Mouse (Mus musculus) hindbrain, embryonic 12.5 days (tissue): Measurements from ENCODE around the gene Homer3. TPM values are rescaled to one million over a fixed set of nuclear protein-coding genes. Genes with fewer than 3 reads are reported as not detected.

Experiments
- ATAC-seq: fragments of 200-750 bp; cut with Nextera tagmentation; 2 replicates; pipeline ENCODE4 v1.8.0; 2017; ENCODE audit warnings: moderate TSS enrichment; ENCODE audit not compliant: low FRiP score
- H3K27ac ChIP-seq: fragments of 300-500 bp; sonication (generic); 2 replicates; pipeline ENCODE4 v1.5.1; 2016; ENCODE audit warnings: mild to moderate bottlenecking
- H3K27me3 ChIP-seq: fragments of 300-500 bp; sonication (generic); 2 replicates; pipeline ENCODE4 v1.6.1; 2016; ENCODE audit warnings: mild to moderate bottlenecking
- H3K36me3 ChIP-seq: fragments of 300-500 bp; sonication (generic); 2 replicates; pipeline ENCODE4 v1.6.1; 2016; ENCODE audit warnings: mild to moderate bottlenecking
- H3K4me1 ChIP-seq: fragments of 300-500 bp; sonication (generic); 2 replicates; pipeline ENCODE4 v1.6.1; 2016
- H3K4me2 ChIP-seq: fragments of 300-500 bp; sonication (generic); replicated peaks from 2 replicates; pipeline ENCODE4 v1.6.1; 2016; ENCODE audit warnings: mild to moderate bottlenecking
- H3K4me3 ChIP-seq: fragments of 300-500 bp; sonication (generic); 2 replicates; pipeline ENCODE4 v1.5.1; 2016; ENCODE audit warnings: mild to moderate bottlenecking
- H3K9ac ChIP-seq: fragments of 300-500 bp; sonication (generic); 2 replicates; pipeline ENCODE4 v1.6.1; 2016; ENCODE audit warnings: mild to moderate bottlenecking, moderate library complexity
- H3K9me3 ChIP-seq: fragments of 300-500 bp; sonication (generic); replicated peaks from 2 replicates; pipeline ENCODE4 v1.6.1; 2016; ENCODE audit warnings: mild to moderate bottlenecking
- WGBS: fragments of 180-500 bp; shearing (Covaris S2); methylation state at CpG from one replicate; pipeline ENCODE4 v1.1.7; 2016; 5-methylcytosine and 5-hydroxymethylcytosine counted together
- polyA plus RNA-seq: library from polyadenylated mRNA; unstranded; fragments of >200 nt; fragmentation: Nextera tagmentation; extraction: Ambion mirVana; gene quantifications from 2 replicates; pipeline ENCODE4 v1.2.1, GENCODE M21; 2016

Homer3 gene
- 80.7 and 81.1 TPM in 2 replicates for polyA plus RNA-seq

GRCm38 (mm10) chr8:70282603-70283135 is at the start of gene Homer3:
TSS of gene Homer3 (plus strand) at chr8:70282827.
- H3K9me3 ChIP-seq = no peaks in the 10 kb centered on the region
- H3K27me3 ChIP-seq = no peaks in the 10 kb centered on the region
- peak within 1 kb of the TSS; percentile 62 for H3K27ac ChIP-seq
- WGBS = 2% methylated on average over 36 of the region's 36 CpGs
- H3K4me3 ChIP-seq = peak within 1 kb of the TSS; percentile 89
- H3K4me2 ChIP-seq = peak within 1 kb of the TSS; percentile 71
- peak; percentile 86 for ATAC-seq
- peak within 1 kb of the TSS; percentile 92 for H3K9ac ChIP-seq
- H3K36me3 ChIP-seq = peaks cover 27% of the 10 kb centered on the region
- peaks cover 18% of the 10 kb centered on the region for H3K4me1 ChIP-seq

- 8% methylated on average over 13 of the region's 13 CpGs for WGBS
- peak overlapping the region; percentile 92 for H3K27ac ChIP-seq
- H3K36me3 ChIP-seq = peaks cover 50% of the 10 kb centered on the region
Measured at GRCm38 (mm10) chr8:70233606-70234005, 49.0 kb upstream of the Homer3 start.

GRCm38 (mm10) chr8:70234080-70234780 is 48.4 kb upstream of the Homer3 start, which contains the start of the genes Sugp2 and Armc6:
TSS of gene Sugp2 (plus strand) at chr8:70234226.
TSS of gene Armc6 (minus strand) at chr8:70234466.
- WGBS = under 1% methylated on average over 66 of the region's 67 CpGs
- Histone ChIP-seq H3K4me2 (peak within 1 kb of the TSS; percentile 84), H3K27ac (peak within 1 kb of the TSS; percentile 92), H3K27me3 (no peaks in the 10 kb centered on the region), H3K36me3 (peaks cover 51% of the 10 kb centered on the region), H3K9me3 (no peaks in the 10 kb centered on the region), H3K4me3 (peak within 1 kb of the TSS; percentile 88), H3K9ac (peak within 1 kb of the TSS; percentile 88), H3K4me1 (peaks cover 25% of the 10 kb centered on the region)
- peak; percentile 96 for ATAC-seq

More at GRCm38 (mm10) chr8:70233606-70234005, 49.0 kb upstream of the Homer3 start:
- H3K4me1 ChIP-seq = peaks cover 25% of the 10 kb centered on the region
- peak overlapping the region; percentile 88 for H3K9ac ChIP-seq
- H3K27me3 ChIP-seq = no peaks in the 10 kb centered on the region
- H3K9me3 ChIP-seq = no peaks in the 10 kb centered on the region
- H3K4me2 ChIP-seq = peak overlapping the region; percentile 84
- H3K4me3 ChIP-seq = peak overlapping the region; percentile 88
- ATAC-seq = peak; percentile 49

- Histone ChIP-seq H3K4me3 (peak overlapping the region; percentile 88), H3K9ac (peak overlapping the region; percentile 88)
Measured at GRCm38 (mm10) chr8:70234781-70235128, 47.9 kb upstream of the Homer3 start.

GRCm38 (mm10) chr8:70237842-70238241 is 44.8 kb upstream of the Homer3 start:
- no peaks in the 10 kb centered on the region for H3K9me3 ChIP-seq

More at GRCm38 (mm10) chr8:70234781-70235128, 47.9 kb upstream of the Homer3 start:
- peaks cover 25% of the 10 kb centered on the region for H3K4me1 ChIP-seq
- H3K4me2 ChIP-seq = peak overlapping the region; percentile 84
- under 1% methylated on average over 15 of the region's 15 CpGs for WGBS
- peaks cover 49% of the 10 kb centered on the region for H3K36me3 ChIP-seq
- ATAC-seq = no peak; the same call in 1 of the 2 replicates
- peak overlapping the region; percentile 92 for H3K27ac ChIP-seq
- H3K9me3 ChIP-seq = no peaks in the 10 kb centered on the region
- no peaks in the 10 kb centered on the region for H3K27me3 ChIP-seq

GRCm38 (mm10) chr8:70240642-70241041 is 42.0 kb upstream of the Homer3 start:
- H3K4me1 ChIP-seq = peaks cover 11% of the 10 kb centered on the region
- H3K9me3 ChIP-seq = no peaks in the 10 kb centered on the region
- H3K9ac ChIP-seq = no peak overlapping the region
- H3K27me3 ChIP-seq = no peaks in the 10 kb centered on the region
- no peak overlapping the region for H3K27ac ChIP-seq
- peaks cover 88% of the 10 kb centered on the region for H3K36me3 ChIP-seq
- H3K4me2 ChIP-seq = no peak overlapping the region
- WGBS = 93% methylated on average over 5 of the region's 5 CpGs
- H3K4me3 ChIP-seq = no peak overlapping the region
- no peak for ATAC-seq

More at GRCm38 (mm10) chr8:70237842-70238241, 44.8 kb upstream of the Homer3 start:
- no peak for ATAC-seq
- Histone ChIP-seq H3K27me3 (no peaks in the 10 kb centered on the region), H3K9ac (no peak overlapping the region), H3K4me3 (no peak overlapping the region), H3K27ac (no peak overlapping the region), H3K36me3 (peaks cover 64% of the 10 kb centered on the region), H3K4me2 (no peak overlapping the region), H3K4me1 (peaks cover 19% of the 10 kb centered on the region)
- 87% methylated on average over 2 of the region's 2 CpGs for WGBS

GRCm38 (mm10) chr8:70246622-70247021 is 36.0 kb upstream of the Homer3 start:
- Histone ChIP-seq H3K9ac (no peak overlapping the region), H3K4me2 (no peak overlapping the region), H3K4me3 (no peak overlapping the region), H3K27ac (no peak overlapping the region), H3K9me3 (no peaks in the 10 kb centered on the region), H3K27me3 (no peaks in the 10 kb centered on the region), H3K36me3 (peaks cover 91% of the 10 kb centered on the region), H3K4me1 (peaks cover 4% of the 10 kb centered on the region; the same call in 1 of the 2 replicates)
- no peak for ATAC-seq
- WGBS = 96% methylated on average over 6 of the region's 6 CpGs

- no peak overlapping the region for H3K27ac ChIP-seq
- H3K4me1 ChIP-seq = peaks cover 4% of the 10 kb centered on the region; the same call in 1 of the 2 replicates
- peaks cover 91% of the 10 kb centered on the region for H3K36me3 ChIP-seq
- no peak overlapping the region for H3K4me2 ChIP-seq
- WGBS = 90% methylated on average over 3 of the region's 3 CpGs
- no peaks in the 10 kb centered on the region for H3K9me3 ChIP-seq
- ATAC-seq = no peak
- no peak overlapping the region for H3K9ac ChIP-seq
- H3K4me3 ChIP-seq = no peak overlapping the region
- no peaks in the 10 kb centered on the region for H3K27me3 ChIP-seq
Measured at GRCm38 (mm10) chr8:70247841-70248240, 34.8 kb upstream of the Homer3 start.

GRCm38 (mm10) chr8:70254628-70255027 is 28.0 kb upstream of the Homer3 start:
- Histone ChIP-seq H3K4me2 (no peak overlapping the region), H3K27me3 (no peaks in the 10 kb centered on the region), H3K9me3 (no peaks in the 10 kb centered on the region), H3K9ac (no peak overlapping the region), H3K4me3 (no peak overlapping the region), H3K36me3 (peaks cover 99% of the 10 kb centered on the region), H3K27ac (no peak overlapping the region), H3K4me1 (no peaks in the 10 kb centered on the region)
- 96% methylated on average over 1 of the region's 1 CpGs for WGBS
- no peak for ATAC-seq

- ATAC-seq = no peak
- H3K4me1 ChIP-seq = no peaks in the 10 kb centered on the region
- no peak overlapping the region for H3K9ac ChIP-seq
- peaks cover 99% of the 10 kb centered on the region for H3K36me3 ChIP-seq
- no peak overlapping the region for H3K4me2 ChIP-seq
- WGBS = 84% methylated on average over 3 of the region's 3 CpGs
- H3K4me3 ChIP-seq = no peak overlapping the region
- H3K9me3 ChIP-seq = no peaks in the 10 kb centered on the region
- no peak overlapping the region for H3K27ac ChIP-seq
- no peaks in the 10 kb centered on the region for H3K27me3 ChIP-seq
Measured at GRCm38 (mm10) chr8:70257456-70257855, 25.2 kb upstream of the Homer3 start.

GRCm38 (mm10) chr8:70258600-70258999 is 24.0 kb upstream of the Homer3 start:
- H3K4me2 ChIP-seq = no peak overlapping the region
- H3K27ac ChIP-seq = no peak overlapping the region
- no peak overlapping the region for H3K9ac ChIP-seq
- H3K36me3 ChIP-seq = peaks cover 99% of the 10 kb centered on the region
- ATAC-seq = no peak
- 96% methylated on average over 5 of the region's 5 CpGs for WGBS
- no peaks in the 10 kb centered on the region for H3K4me1 ChIP-seq
- H3K27me3 ChIP-seq = no peaks in the 10 kb centered on the region
- H3K9me3 ChIP-seq = no peaks in the 10 kb centered on the region
- H3K4me3 ChIP-seq = no peak overlapping the region

- H3K27me3 ChIP-seq = no peaks in the 10 kb centered on the region
- peaks cover 99% of the 10 kb centered on the region for H3K36me3 ChIP-seq
- no peak for ATAC-seq
- H3K27ac ChIP-seq = no peak overlapping the region
- 93% methylated on average over 2 of the region's 2 CpGs for WGBS
- no peak overlapping the region for H3K4me3 ChIP-seq
- no peak overlapping the region for H3K4me2 ChIP-seq
- H3K4me1 ChIP-seq = no peaks in the 10 kb centered on the region
- no peak overlapping the region for H3K9ac ChIP-seq
- H3K9me3 ChIP-seq = no peaks in the 10 kb centered on the region
Measured at GRCm38 (mm10) chr8:70259043-70259442, 23.6 kb upstream of the Homer3 start.
